In genomic region chr3:144467521-144467920, GRCm38 (mm10) we compare ENCODE assay signal across 10 mouse cellular contexts.
A peak's percentile ranks its signal among the peaks of the same experiment; 100 is the strongest.
DNase-seq lines count a peak whose midpoint lies in the region; ATAC-seq and TF ChIP-seq lines count a peak whose summit lies in the region.
"Had no signal": no experiment of that assay in that cellular context is flagged by ENCODE, and none has a peak within 500 bp of the region (broad histone marks: within the 10 kb centered on the region; RNA-seq: fewer than 3 reads in every experiment).

No protein-coding gene starts in this region.

- TF ChIP-seq CTCF in gastrocnemius, adult 2 months (IDR thresholded peaks at IDR 0.05) = peak; percentile 52
- TF ChIP-seq CTCF in thymus, adult 2 months (IDR thresholded peaks at IDR 0.05; ENCODE audit: borderline replicate concordance, control insufficient read depth, extremely low read depth, insufficient read depth, low read length, poor library complexity) = no peak
- TF ChIP-seq CTCF in stomach, postnatal 0 days (IDR thresholded peaks at IDR 0.05; ENCODE audit: low read depth) = peak; percentile 75

- H3K4me1 ChIP-seq in thymus, adult 2 months (replicated peaks; ENCODE audit: control insufficient read depth, insufficient read depth, low read length) = peaks cover 6% of the 10 kb centered on the region
- no peaks in the 10 kb centered on the region for H3K4me1 ChIP-seq in stomach, postnatal 0 days (replicated peaks; ENCODE audit: control insufficient read depth, insufficient read depth)
- 0 out of 2 replicates have a peak, but pooled peaks cover 6% of the 10 kb centered on the region for H3K4me1 ChIP-seq in kidney, embryonic 15.5 days

- TF ChIP-seq POLR2A in thymus, adult 2 months (IDR thresholded peaks at IDR 0.05; ENCODE audit: control insufficient read depth, extremely low read depth, insufficient read depth, low read length, poor library complexity) = no peak

- H3K27me3 ChIP-seq in thymus, adult 2 months (ENCODE audit: control insufficient read depth, insufficient read depth, low read length) = no peaks in the 10 kb centered on the region
- H3K27me3 ChIP-seq in stomach, postnatal 0 days (ENCODE audit: control insufficient read depth, insufficient read depth, low read length) = no peaks in the 10 kb centered on the region
- no peaks in the 10 kb centered on the region for H3K27me3 ChIP-seq in kidney, embryonic 15.5 days
- H3K27me3 ChIP-seq: hindbrain, embryonic 15.5 days; limb, embryonic 12.5 days had no signal

- no peak overlapping the region for H3K27ac ChIP-seq in gastrocnemius, adult 2 months
- no peak overlapping the region for H3K27ac ChIP-seq in thymus, adult 2 months (ENCODE audit: control insufficient read depth, insufficient read depth, low read length)
- H3K27ac ChIP-seq in stomach, postnatal 0 days (replicated peaks) = no peak overlapping the region
- no peak overlapping the region for H3K27ac ChIP-seq in kidney, embryonic 15.5 days
- H3K27ac ChIP-seq: hindbrain, embryonic 15.5 days; limb, embryonic 12.5 days had no signal

- H3K9me3 ChIP-seq in stomach, postnatal 0 days (ENCODE audit: control insufficient read depth, low read length) = no peaks in the 10 kb centered on the region
- no peaks in the 10 kb centered on the region for H3K9me3 ChIP-seq in kidney, embryonic 15.5 days (replicated peaks)
- H3K9me3 ChIP-seq: hindbrain, embryonic 15.5 days; limb, embryonic 12.5 days had no signal

- TF ChIP-seq EP300 in stomach, postnatal 0 days (optimal IDR thresholded peaks at IDR 0.05) = no peak

- no peak overlapping the region for H3K4me2 ChIP-seq in stomach, postnatal 0 days (replicated peaks; ENCODE audit: low read depth)
- no peak overlapping the region for H3K4me2 ChIP-seq in kidney, embryonic 15.5 days
- H3K4me2 ChIP-seq: hindbrain, embryonic 15.5 days; limb, embryonic 12.5 days had no signal

- WGBS in thymus, adult 2 months = 66% methylated on average over 10 of the region's 10 CpGs
- WGBS in stomach, postnatal 0 days = 76% methylated on average over 10 of the region's 10 CpGs
- 76% methylated on average over 10 of the region's 10 CpGs for WGBS in kidney, embryonic 15.5 days

- peaks cover 10% of the 10 kb centered on the region for H3K36me3 ChIP-seq in thymus, adult 2 months (ENCODE audit: control insufficient read depth, insufficient read depth, low read length)
- H3K36me3 ChIP-seq in stomach, postnatal 0 days (ENCODE audit: control insufficient read depth, insufficient read depth, low read length) = no peaks in the 10 kb centered on the region
- peaks cover 19% of the 10 kb centered on the region for H3K36me3 ChIP-seq in kidney, embryonic 15.5 days

- no peak overlapping the region for H3K9ac ChIP-seq in stomach, postnatal 0 days (ENCODE audit: low read length)
- H3K9ac ChIP-seq in kidney, embryonic 15.5 days = no peak overlapping the region
- H3K9ac ChIP-seq: hindbrain, embryonic 15.5 days; limb, embryonic 12.5 days had no signal

- no peak overlapping the region for H3K4me3 ChIP-seq in gastrocnemius, adult 2 months
- no peak overlapping the region for H3K4me3 ChIP-seq in thymus, adult 2 months (ENCODE audit: control insufficient read depth, insufficient read depth, low read length)
- no peak overlapping the region for H3K4me3 ChIP-seq in stomach, postnatal 0 days (ENCODE audit: low read depth, low read length)
- H3K4me3 ChIP-seq in kidney, embryonic 15.5 days (replicated peaks) = no peak overlapping the region
- H3K4me3 ChIP-seq: hindbrain, embryonic 15.5 days; limb, embryonic 12.5 days had no signal

- no peak for DNase-seq in gastrocnemius, adult 2 months
- DNase-seq in gastrocnemius, postnatal 14 days = no peak
- peak; percentile 19 for DNase-seq in thymus, postnatal 0 days (ENCODE audit: low spot score)
- no peak for DNase-seq in thymus, adult 2 months
- DNase-seq in stomach, postnatal 0 days (ENCODE audit: low spot score) = no peak
- DNase-seq in left cerebral cortex, postnatal 14 days (ENCODE audit: low spot score in 2 of 2) = no peak

- ATAC-seq in common myeloid progenitor, adult 5-6 weeks (replicated peaks; ENCODE audit: low read depth, poor library complexity, severe bottlenecking) = peak; percentile 64
- ATAC-seq in stomach, postnatal 0 days (ENCODE audit: low FRiP score, low TSS enrichment) = no peak
- no peak for ATAC-seq in kidney, embryonic 15.5 days (replicated peaks; ENCODE audit: low FRiP score)

- intact Hi-C loops in gastrocnemius, adult 2 months (cut with DNase I) = no loop called here
- intact Hi-C loops in gastrocnemius, postnatal 14 days (cut with DNase I; ENCODE audit: low total_unique reads) = no loop called here
- intact Hi-C loops in left cerebral cortex, postnatal 14 days (cut with DNase I) = no loop called here
